Mouse (Mus musculus) splenic B cell, adult 2 months (primary cell): Measurements from ENCODE around the gene Krt84.
"Not testable (repeated sequence)": the region's sequence is repeated elsewhere in the genome, so short reads cannot be mapped to it uniquely, and the experiment has no call there.

ENCODE experiments used
- DNase-seq: peaks from one replicate; pipeline ENCODE4 v3.0.0-alpha.2; 2011; ENCODE audit warnings: low read depth, low spot score
- H3K27me3 ChIP-seq: 2 replicates; pipeline ENCODE4 v1.6.1; 2012; ENCODE audit warnings: mild to moderate bottlenecking, low read length, moderate library complexity, mixed read lengths; ENCODE audit not compliant: control insufficient read depth, poor library complexity, insufficient read depth, severe bottlenecking
- H3K36me3 ChIP-seq: 2 replicates; pipeline ENCODE4 v1.6.1; 2012; ENCODE audit warnings: mild to moderate bottlenecking, low read length, moderate library complexity, mixed read lengths; ENCODE audit not compliant: control insufficient read depth, poor library complexity, insufficient read depth, severe bottlenecking

The Krt84 gene

GRCm38 (mm10) chr15:101522556-101523232, 9.9 kb downstream of the Krt84 start:
- DNase-seq: no peak
- H3K27me3 ChIP-seq: no peaks in the 10 kb centered on the region
- no peaks in the 10 kb centered on the region for H3K36me3 ChIP-seq

- H3K27me3 ChIP-seq: no peaks in the 10 kb centered on the region
- peak; percentile 43 for DNase-seq
- no peaks in the 10 kb centered on the region for H3K36me3 ChIP-seq
Measured at GRCm38 (mm10) chr15:101519792-101520191, 12.8 kb downstream of the Krt84 start.

- not testable (repeated sequence) for H3K36me3 ChIP-seq, H3K27me3 ChIP-seq, DNase-seq
Measured at GRCm38 (mm10) chr15:101517161-101517560, 15.5 kb downstream of the Krt84 start, which contains the start of gene Gm49425. Gene Gm49425, minus strand, starts transcription at chr15:101517261.

GRCm38 (mm10) chr15:101508247-101508646, 24.4 kb downstream of the Krt84 start:
- no peak for DNase-seq
- Histone ChIP-seq H3K36me3 (no peaks in the 10 kb centered on the region), H3K27me3 (no peaks in the 10 kb centered on the region)

- no peaks in the 10 kb centered on the region for H3K27me3 ChIP-seq
- H3K36me3 ChIP-seq: no peaks in the 10 kb centered on the region
- no peak for DNase-seq
Measured at GRCm38 (mm10) chr15:101506896-101507758, 25.5 kb downstream of the Krt84 start.

- H3K27me3 ChIP-seq: no peaks in the 10 kb centered on the region
- DNase-seq: no peak
- H3K36me3 ChIP-seq: no peaks in the 10 kb centered on the region
Measured at GRCm38 (mm10) chr15:101497181-101497580, 35.4 kb downstream of the Krt84 start.

GRCm38 (mm10) chr15:101495266-101495665, 37.4 kb downstream of the Krt84 start:
- H3K27me3 ChIP-seq: no peaks in the 10 kb centered on the region
- DNase-seq: no peak
- no peaks in the 10 kb centered on the region for H3K36me3 ChIP-seq

GRCm38 (mm10) chr15:101494203-101494602, 38.4 kb downstream of the Krt84 start:
- Histone ChIP-seq H3K27me3 (no peaks in the 10 kb centered on the region), H3K36me3 (no peaks in the 10 kb centered on the region)
- DNase-seq: no peak

- H3K27me3 ChIP-seq: no peaks in the 10 kb centered on the region
- DNase-seq: no peak
- no peaks in the 10 kb centered on the region for H3K36me3 ChIP-seq
Measured at GRCm38 (mm10) chr15:101493713-101494112, 38.9 kb downstream of the Krt84 start.

- no peak for DNase-seq
- no peaks in the 10 kb centered on the region for H3K27me3 ChIP-seq
- no peaks in the 10 kb centered on the region for H3K36me3 ChIP-seq
Measured at GRCm38 (mm10) chr15:101492718-101493117, 39.9 kb downstream of the Krt84 start.

GRCm38 (mm10) chr15:101491431-101491830, 41.2 kb downstream of the Krt84 start, which contains the start of gene Krt83:
Gene Krt83, minus strand, starts transcription at chr15:101491512.
- Histone ChIP-seq H3K27me3 (no peaks in the 10 kb centered on the region), H3K36me3 (no peaks in the 10 kb centered on the region)
- no peak for DNase-seq

- H3K27me3 ChIP-seq: no peaks in the 10 kb centered on the region
- no peaks in the 10 kb centered on the region for H3K36me3 ChIP-seq
- DNase-seq: no peak
Measured at GRCm38 (mm10) chr15:101485911-101486635, 46.5 kb downstream of the Krt84 start.

GRCm38 (mm10) chr15:101484939-101485338, 47.7 kb downstream of the Krt84 start:
- Histone ChIP-seq H3K27me3 (no peaks in the 10 kb centered on the region), H3K36me3 (no peaks in the 10 kb centered on the region)
- no peak for DNase-seq

GRCm38 (mm10) chr15:101483646-101484045, 49.0 kb downstream of the Krt84 start:
- no peak for DNase-seq
- Histone ChIP-seq H3K36me3 (no peaks in the 10 kb centered on the region), H3K27me3 (no peaks in the 10 kb centered on the region)

GRCm38 (mm10) chr15:101482056-101482455, 50.6 kb downstream of the Krt84 start:
- DNase-seq: no peak
- H3K36me3 ChIP-seq: no peaks in the 10 kb centered on the region
- no peaks in the 10 kb centered on the region for H3K27me3 ChIP-seq
